Mouse (Mus musculus) heart, embryonic 11.5 days (tissue): ENCODE data around the gene Lins1. TPM values are rescaled to one million over a fixed set of nuclear protein-coding genes. Genes with fewer than 3 reads are reported as not detected.

ENCODE experiments used
- ATAC-seq: fragments of 200-750 bp; cut with Nextera tagmentation; replicated peaks from 2 replicates; pipeline ENCODE4 v1.8.0; 2017; ENCODE audit warnings: moderate library complexity; ENCODE audit not compliant: insufficient number of reproducible peaks, low FRiP score, low TSS enrichment
- H3K27ac ChIP-seq: fragments of 300-500 bp; sonication (generic); 2 replicates; pipeline ENCODE4 v1.5.1; 2014; ENCODE audit warnings: mild to moderate bottlenecking, low read depth, low read length
- H3K27me3 ChIP-seq: fragments of 300-500 bp; sonication (generic); 2 replicates; pipeline ENCODE4 v1.6.1; 2014; ENCODE audit warnings: mild to moderate bottlenecking, low read length, mixed read lengths; ENCODE audit not compliant: control insufficient read depth, insufficient read depth
- H3K36me3 ChIP-seq: fragments of 300-500 bp; sonication (generic); 2 replicates; pipeline ENCODE4 v1.6.1; 2014; ENCODE audit warnings: mild to moderate bottlenecking, low read length, moderate library complexity, mixed read lengths; ENCODE audit not compliant: control insufficient read depth, insufficient read depth
- H3K4me1 ChIP-seq: fragments of 300-500 bp; sonication (generic); 2 replicates; pipeline ENCODE4 v1.6.1; 2014; ENCODE audit warnings: low read length; ENCODE audit not compliant: control insufficient read depth, insufficient read depth
- H3K4me2 ChIP-seq: fragments of 300-500 bp; sonication (generic); 2 replicates; pipeline ENCODE4 v1.6.1; 2014; ENCODE audit warnings: mild to moderate bottlenecking, moderate library complexity
- H3K4me3 ChIP-seq: fragments of 300-500 bp; sonication (generic); 2 replicates; pipeline ENCODE4 v1.5.1; 2014; ENCODE audit warnings: low read depth, low read length
- H3K9ac ChIP-seq: fragments of 300-500 bp; sonication (generic); 2 replicates; pipeline ENCODE4 v1.6.1; 2014; ENCODE audit warnings: mild to moderate bottlenecking, low read depth, low read length, moderate library complexity
- H3K9me3 ChIP-seq: fragments of 300-500 bp; sonication (generic); replicated peaks from 2 replicates; pipeline ENCODE4 v1.6.1; 2016; ENCODE audit warnings: low read length; ENCODE audit not compliant: control insufficient read depth
- WGBS: fragments of 180-500 bp; shearing (Covaris S2); extraction: QIAGEN DNeasy Blood & Tissue Kit; methylation state at CpG from one replicate; pipeline ENCODE4 v1.1.7; 2014; ENCODE audit not compliant: insufficient replicate concordance; 5-methylcytosine and 5-hydroxymethylcytosine counted together
- polyA plus RNA-seq: library from polyadenylated mRNA; unstranded; fragments of >200 nt; fragmentation: Nextera tagmentation; extraction: Ambion mirVana; gene quantifications from 2 replicates; pipeline ENCODE4 v1.2.1, GENCODE M21; 2014

The Lins1 gene
- polyA plus RNA-seq, 1 experiment from 2014 or later: 10.8 TPM

GRCm38 (mm10) chr7:66734993-66735392 is 45.3 kb downstream of the Lins1 start:
- Histone ChIP-seq H3K4me1 (no peaks in the 10 kb centered on the region), H3K9me3 (no peaks in the 10 kb centered on the region), H3K36me3 (no peaks in the 10 kb centered on the region), H3K4me3 (no peak overlapping the region), H3K27me3 (no peaks in the 10 kb centered on the region), H3K4me2 (no peak overlapping the region), H3K27ac (no peak overlapping the region), H3K9ac (no peak overlapping the region)
- no peak for ATAC-seq
- WGBS: 57% methylated on average over 6 of the region's 6 CpGs

- Histone ChIP-seq H3K27ac (no peak overlapping the region), H3K36me3 (no peaks in the 10 kb centered on the region), H3K4me2 (no peak overlapping the region), H3K4me1 (peaks cover 3% of the 10 kb centered on the region), H3K4me3 (no peak overlapping the region), H3K9me3 (no peaks in the 10 kb centered on the region), H3K9ac (no peak overlapping the region), H3K27me3 (no peaks in the 10 kb centered on the region)
- WGBS: 81% methylated on average over 4 of the region's 4 CpGs
- ATAC-seq: no peak
Observed at GRCm38 (mm10) chr7:66737418-66737817, 47.7 kb downstream of the Lins1 start.

- Histone ChIP-seq H3K27ac (no peak overlapping the region), H3K27me3 (no peaks in the 10 kb centered on the region), H3K4me2 (no peak overlapping the region), H3K4me3 (no peak overlapping the region), H3K4me1 (peaks cover 3% of the 10 kb centered on the region), H3K9me3 (no peaks in the 10 kb centered on the region), H3K36me3 (no peaks in the 10 kb centered on the region), H3K9ac (no peak overlapping the region)
- 71% methylated on average over 5 of the region's 5 CpGs for WGBS
- ATAC-seq: no peak
Observed at GRCm38 (mm10) chr7:66741008-66741407, 51.3 kb downstream of the Lins1 start.

GRCm38 (mm10) chr7:66741412-66741811 is 51.7 kb downstream of the Lins1 start:
- ATAC-seq: no peak
- peaks cover 3% of the 10 kb centered on the region for H3K4me1 ChIP-seq
- H3K27ac ChIP-seq: no peak overlapping the region
- WGBS: 67% methylated on average over 8 of the region's 8 CpGs
- no peaks in the 10 kb centered on the region for H3K27me3 ChIP-seq
- H3K4me2 ChIP-seq: no peak overlapping the region
- no peak overlapping the region for H3K9ac ChIP-seq
- H3K4me3 ChIP-seq: no peak overlapping the region
- no peaks in the 10 kb centered on the region for H3K36me3 ChIP-seq
- no peaks in the 10 kb centered on the region for H3K9me3 ChIP-seq

- H3K4me2 ChIP-seq: no peak within 1 kb of the TSS
- H3K27me3 ChIP-seq: no peaks in the 10 kb centered on the region
- no peak for ATAC-seq
Observed at GRCm38 (mm10) chr7:66743377-66743781, 53.7 kb downstream of the Lins1 start, which contains the start of gene Cers3. Gene Cers3 (plus strand): TSS chr7:66743504.

GRCm38 (mm10) chr7:66746972-66747371 is 57.3 kb downstream of the Lins1 start:
- H3K4me3 ChIP-seq: no peak overlapping the region
- WGBS: 27% methylated on average over 7 of the region's 7 CpGs
- H3K27ac ChIP-seq: no peak overlapping the region; the same call in 1 of the 2 replicates
- no peaks in the 10 kb centered on the region for H3K9me3 ChIP-seq
- H3K36me3 ChIP-seq: no peaks in the 10 kb centered on the region
- no peak overlapping the region for H3K9ac ChIP-seq
- H3K27me3 ChIP-seq: no peaks in the 10 kb centered on the region
- H3K4me2 ChIP-seq: no peak overlapping the region; the same call in 1 of the 2 replicates
- H3K4me1 ChIP-seq: peaks cover 9% of the 10 kb centered on the region
- ATAC-seq: peak; percentile 57; the same call in 1 of the 2 replicates

More at GRCm38 (mm10) chr7:66743377-66743781, 53.7 kb downstream of the Lins1 start, which contains the start of gene Cers3:
- Histone ChIP-seq H3K9me3 (no peaks in the 10 kb centered on the region), H3K4me1 (peaks cover 11% of the 10 kb centered on the region), H3K4me3 (no peak within 1 kb of the TSS), H3K27ac (no peak within 1 kb of the TSS), H3K9ac (no peak within 1 kb of the TSS), H3K36me3 (no peaks in the 10 kb centered on the region)
- WGBS: 64% methylated on average over 9 of the region's 9 CpGs

- no peak overlapping the region for H3K4me3 ChIP-seq
- no peak for ATAC-seq
- H3K27me3 ChIP-seq: no peaks in the 10 kb centered on the region
- H3K9me3 ChIP-seq: no peaks in the 10 kb centered on the region
- H3K4me1 ChIP-seq: peaks cover 8% of the 10 kb centered on the region
- H3K9ac ChIP-seq: no peak overlapping the region
- no peaks in the 10 kb centered on the region for H3K36me3 ChIP-seq
- no peak overlapping the region for H3K4me2 ChIP-seq
- 74% methylated on average over 1 of the region's 1 CpGs for WGBS
- H3K27ac ChIP-seq: no peak overlapping the region
Observed at GRCm38 (mm10) chr7:66749998-66750397, 60.3 kb downstream of the Lins1 start.

GRCm38 (mm10) chr7:66753816-66754215 is 64.1 kb downstream of the Lins1 start:
- Histone ChIP-seq H3K4me1 (no peaks in the 10 kb centered on the region), H3K9ac (no peak overlapping the region), H3K36me3 (no peaks in the 10 kb centered on the region), H3K27ac (no peak overlapping the region), H3K4me3 (no peak overlapping the region), H3K9me3 (no peaks in the 10 kb centered on the region), H3K4me2 (no peak overlapping the region), H3K27me3 (no peaks in the 10 kb centered on the region)
- WGBS: 81% methylated on average over 8 of the region's 8 CpGs
- ATAC-seq: no peak

GRCm38 (mm10) chr7:66755611-66756010 is 65.9 kb downstream of the Lins1 start:
- ATAC-seq: no peak
- 80% methylated on average over 7 of the region's 7 CpGs for WGBS
- Histone ChIP-seq H3K4me2 (no peak overlapping the region), H3K9me3 (no peaks in the 10 kb centered on the region), H3K27ac (no peak overlapping the region), H3K4me1 (no peaks in the 10 kb centered on the region), H3K36me3 (no peaks in the 10 kb centered on the region), H3K4me3 (no peak overlapping the region), H3K27me3 (no peaks in the 10 kb centered on the region), H3K9ac (no peak overlapping the region)
